ENCODE assay signal across 11 mouse cellular contexts in the genomic region with DNA sequence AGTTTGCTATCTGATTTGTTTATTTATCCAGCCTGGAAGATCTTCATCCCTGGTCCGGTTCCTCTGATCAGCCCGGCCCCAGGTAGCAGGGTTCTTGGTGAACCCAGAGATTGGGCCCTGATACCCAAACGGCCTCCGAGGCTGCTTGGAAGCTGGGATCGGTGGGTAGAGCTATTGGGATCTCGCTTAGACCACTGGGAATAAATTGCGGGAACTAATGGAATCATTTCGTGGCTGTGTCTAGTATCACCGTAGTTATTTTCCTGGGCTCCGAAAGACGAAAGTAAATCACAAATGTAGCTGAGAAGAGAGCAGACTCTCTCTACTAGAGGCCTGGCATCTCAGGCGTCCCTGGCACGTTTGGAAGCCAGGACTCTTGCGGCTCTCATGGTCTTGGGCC. TPM values are rescaled to one million over a fixed set of nuclear protein-coding genes. Genes with fewer than 3 reads are reported as not detected.
DNase-seq lines count a peak whose midpoint lies in the region; ATAC-seq and TF ChIP-seq lines count a peak whose summit lies in the region.
"Had no signal": no experiment of that assay in that cellular context is flagged by ENCODE, and none has a peak within 500 bp of the region (broad histone marks: within the 10 kb centered on the region; RNA-seq: fewer than 3 reads in every experiment).

No protein-coding gene starts in this region.

- intact Hi-C loops in left cerebral cortex, postnatal 4 days (cut with DNase I) = no loop called here

- 16% methylated on average over 14 of the region's 14 CpGs for WGBS in lung, embryonic 14.5 days
- 3% methylated on average over 14 of the region's 14 CpGs for WGBS in hindbrain, embryonic 14.5 days
- 25% methylated on average over 14 of the region's 14 CpGs for WGBS in kidney, postnatal 0 days
- 10% methylated on average over 14 of the region's 14 CpGs for WGBS in stomach, embryonic 14.5 days
- WGBS in forebrain, embryonic 10.5 days = 6% methylated on average over 14 of the region's 14 CpGs

- H3K4me1 ChIP-seq in lung, embryonic 14.5 days (ENCODE audit: insufficient read depth) = peaks cover 3% of the 10 kb centered on the region; the same call in 1 of the 2 replicates
- no peaks in the 10 kb centered on the region for H3K4me1 ChIP-seq in hindbrain, embryonic 14.5 days (replicated peaks; ENCODE audit: control insufficient read depth, insufficient read depth, low read length)
- peaks cover 39% of the 10 kb centered on the region for H3K4me1 ChIP-seq in kidney, postnatal 0 days (replicated peaks; ENCODE audit: insufficient read depth, low read length)
- H3K4me1 ChIP-seq in stomach, embryonic 14.5 days (ENCODE audit: control insufficient read depth, insufficient read depth, low read length) = peaks cover 3% of the 10 kb centered on the region; the same call in 1 of the 2 replicates
- peaks cover 24% of the 10 kb centered on the region for H3K4me1 ChIP-seq in forebrain, embryonic 10.5 days

- no peaks in the 10 kb centered on the region for H3K9me3 ChIP-seq in lung, embryonic 14.5 days (ENCODE audit: low read depth, low read length)
- H3K9me3 ChIP-seq in hindbrain, embryonic 14.5 days (ENCODE audit: control insufficient read depth, low read length) = no peaks in the 10 kb centered on the region
- no peaks in the 10 kb centered on the region for H3K9me3 ChIP-seq in kidney, postnatal 0 days (replicated peaks; ENCODE audit: low read length)
- no peaks in the 10 kb centered on the region for H3K9me3 ChIP-seq in stomach, embryonic 14.5 days (ENCODE audit: control insufficient read depth, low read depth, low read length)
- no peaks in the 10 kb centered on the region for H3K9me3 ChIP-seq in forebrain, embryonic 10.5 days

- DNase-seq in lung, embryonic 14.5 days = no peak
- no peak for DNase-seq in lung, postnatal 4 days
- DNase-seq in hindbrain, embryonic 14.5 days (ENCODE audit: low spot score) = no peak
- DNase-seq in kidney, postnatal 0 days (ENCODE audit: low spot score) = no peak
- no peak for DNase-seq in forebrain, embryonic 10.5 days (ENCODE audit: extremely low spot score, low spot score)
- no peak for DNase-seq in left cerebral cortex, postnatal 4 days
- DNase-seq: right cerebral cortex, adult 18-20 months had no signal

- TF ChIP-seq CTCF in lung, embryonic 14.5 days (IDR thresholded peaks at IDR 0.05; ENCODE audit: low read depth) = no peak
- TF ChIP-seq CTCF in kidney, postnatal 0 days (IDR thresholded peaks at IDR 0.05; ENCODE audit: low read depth) = no peak

- H3K4me3 ChIP-seq in lung, embryonic 14.5 days (ENCODE audit: low read depth, low read length) = peak overlapping the region; percentile 90
- H3K4me3 ChIP-seq in hindbrain, embryonic 14.5 days (replicated peaks; ENCODE audit: low read length) = peak overlapping the region; percentile 50
- H3K4me3 ChIP-seq in kidney, postnatal 0 days (replicated peaks; ENCODE audit: low read depth, low read length) = peak overlapping the region; percentile 13; the same call in 1 of the 2 replicates
- peak overlapping the region; percentile 90 for H3K4me3 ChIP-seq in stomach, embryonic 14.5 days (ENCODE audit: low read depth, low read length)
- no peak overlapping the region for H3K4me3 ChIP-seq in forebrain, embryonic 10.5 days

- peak overlapping the region; percentile 87 for H3K4me2 ChIP-seq in lung, embryonic 14.5 days
- peak overlapping the region; percentile 81 for H3K4me2 ChIP-seq in hindbrain, embryonic 14.5 days (replicated peaks)
- peak overlapping the region; percentile 89 for H3K4me2 ChIP-seq in kidney, postnatal 0 days (ENCODE audit: low read length)
- peak overlapping the region; percentile 78 for H3K4me2 ChIP-seq in stomach, embryonic 14.5 days (replicated peaks; ENCODE audit: low read depth, low read length)

- no peak for ATAC-seq in lung, embryonic 14.5 days (ENCODE audit: insufficient read depth)
- no peak for ATAC-seq in hindbrain, embryonic 14.5 days (ENCODE audit: low FRiP score)
- no peak for ATAC-seq in kidney, postnatal 0 days (replicated peaks; ENCODE audit: low FRiP score, low read depth)
- ATAC-seq in stomach, embryonic 14.5 days (ENCODE audit: insufficient number of reproducible peaks, insufficient read depth, low FRiP score, low read depth) = no peak

- H3K27ac ChIP-seq in lung, embryonic 14.5 days (ENCODE audit: low read depth) = peak overlapping the region; percentile 83
- peak overlapping the region; percentile 85 for H3K27ac ChIP-seq in hindbrain, embryonic 14.5 days
- H3K27ac ChIP-seq in kidney, postnatal 0 days = peak overlapping the region; percentile 74
- peak overlapping the region; percentile 81 for H3K27ac ChIP-seq in stomach, embryonic 14.5 days (ENCODE audit: low read length)
- H3K27ac ChIP-seq in forebrain, embryonic 10.5 days = no peak overlapping the region

- H3K27me3 ChIP-seq in lung, embryonic 14.5 days (ENCODE audit: insufficient read depth, low read length) = peaks cover 83% of the 10 kb centered on the region
- peaks cover 90% of the 10 kb centered on the region for H3K27me3 ChIP-seq in hindbrain, embryonic 14.5 days (ENCODE audit: control insufficient read depth, insufficient read depth, low read length)
- H3K27me3 ChIP-seq in kidney, postnatal 0 days (ENCODE audit: insufficient read depth, low read length) = no peaks in the 10 kb centered on the region
- 0 out of 2 replicates have a peak, but pooled peaks cover 6% of the 10 kb centered on the region for H3K27me3 ChIP-seq in stomach, embryonic 14.5 days (ENCODE audit: control insufficient read depth, insufficient read depth, low read length)
- peaks cover 100% of the 10 kb centered on the region for H3K27me3 ChIP-seq in forebrain, embryonic 10.5 days (ENCODE audit: poor library complexity, severe bottlenecking)

- peaks cover 24% of the 10 kb centered on the region for H3K36me3 ChIP-seq in lung, embryonic 14.5 days (ENCODE audit: insufficient read depth)
- no peaks in the 10 kb centered on the region for H3K36me3 ChIP-seq in hindbrain, embryonic 14.5 days (replicated peaks; ENCODE audit: control insufficient read depth, insufficient read depth)
- 0 out of 2 replicates have a peak, but pooled peaks cover 7% of the 10 kb centered on the region for H3K36me3 ChIP-seq in kidney, postnatal 0 days (ENCODE audit: insufficient read depth, low read length)
- peaks cover 5% of the 10 kb centered on the region; the same call in 1 of the 2 replicates for H3K36me3 ChIP-seq in stomach, embryonic 14.5 days (ENCODE audit: control insufficient read depth, insufficient read depth, low read length)
- no peaks in the 10 kb centered on the region for H3K36me3 ChIP-seq in forebrain, embryonic 10.5 days (replicated peaks)

- peak overlapping the region; percentile 100 for H3K9ac ChIP-seq in lung, embryonic 14.5 days
- H3K9ac ChIP-seq in hindbrain, embryonic 14.5 days = peak overlapping the region; percentile 58
- peak overlapping the region; percentile 33 for H3K9ac ChIP-seq in kidney, postnatal 0 days (ENCODE audit: low read depth, low read length)
- H3K9ac ChIP-seq in stomach, embryonic 14.5 days (replicated peaks; ENCODE audit: low read depth, low read length) = peak overlapping the region; percentile 52
- H3K9ac ChIP-seq: liver, postnatal 0 days had no signal

RNA-seq across cellular contexts. Expression of gene Hoxa5, which starts 0.8 kb away (rescaled TPM):
- polyA plus RNA-seq in lung, embryonic 14.5 days (2014; fragmentation: Nextera tagmentation; extraction: Ambion mirVana) = 58.3 and 58.5 TPM in 2 replicates
- 175 and 180 TPM in 2 replicates for polyA plus RNA-seq in hindbrain, embryonic 14.5 days (2014; fragmentation: Nextera tagmentation; extraction: Ambion mirVana)
- 9.7 and 10.4 TPM in 2 replicates for polyA plus RNA-seq in kidney, postnatal 0 days (2015; fragmentation: Nextera tagmentation; extraction: Ambion mirVana)
- polyA plus RNA-seq in stomach, embryonic 14.5 days (2014; fragmentation: Nextera tagmentation; extraction: Ambion mirVana) = 24.4 and 27.1 TPM in 2 replicates
- not detected in 2 replicates for polyA plus RNA-seq in forebrain, embryonic 10.5 days (2016; fragmentation: Nextera tagmentation; extraction: Ambion mirVana)
- total RNA-seq in left cerebral cortex, postnatal 4 days (2021) = not detected
- polyA plus RNA-seq: forebrain, embryonic 11.5 days had no signal

RNA-seq across cellular contexts. Expression of gene Hoxa6, which starts 3.3 kb away (rescaled TPM):
- polyA plus RNA-seq in lung, embryonic 14.5 days (2014; fragmentation: Nextera tagmentation; extraction: Ambion mirVana) = 4.0 and 5.1 TPM in 2 replicates
- polyA plus RNA-seq in hindbrain, embryonic 14.5 days (2014; fragmentation: Nextera tagmentation; extraction: Ambion mirVana) = 25.4 and 29.8 TPM in 2 replicates
- 2.8 and 3.0 TPM in 2 replicates for polyA plus RNA-seq in kidney, postnatal 0 days (2015; fragmentation: Nextera tagmentation; extraction: Ambion mirVana)
- 3.4 TPM in 2 replicates for polyA plus RNA-seq in stomach, embryonic 14.5 days (2014; fragmentation: Nextera tagmentation; extraction: Ambion mirVana)
- polyA plus RNA-seq in forebrain, embryonic 10.5 days (2016; fragmentation: Nextera tagmentation; extraction: Ambion mirVana) = not detected in 2 replicates
- not detected for total RNA-seq in left cerebral cortex, postnatal 4 days (2021)
- total RNA-seq: common myeloid progenitor, adult 5-6 weeks had no signal
- polyA plus RNA-seq: forebrain, embryonic 11.5 days; liver, postnatal 0 days had no signal

RNA-seq across cellular contexts. Expression of gene Hoxa3, which starts 7.9 kb away (rescaled TPM):
- polyA plus RNA-seq in lung, embryonic 14.5 days (2014; fragmentation: Nextera tagmentation; extraction: Ambion mirVana) = 10.3 and 11.3 TPM in 2 replicates
- polyA plus RNA-seq in hindbrain, embryonic 14.5 days (2014; fragmentation: Nextera tagmentation; extraction: Ambion mirVana) = 21.7 and 24.9 TPM in 2 replicates
- polyA plus RNA-seq in kidney, postnatal 0 days (2015; fragmentation: Nextera tagmentation; extraction: Ambion mirVana) = 4.8 and 6.0 TPM in 2 replicates
- polyA plus RNA-seq in stomach, embryonic 14.5 days (2014; fragmentation: Nextera tagmentation; extraction: Ambion mirVana) = 15.5 and 16.0 TPM in 2 replicates
- polyA plus RNA-seq in forebrain, embryonic 10.5 days (2016; fragmentation: Nextera tagmentation; extraction: Ambion mirVana) = not detected in 2 replicates
- not detected for total RNA-seq in left cerebral cortex, postnatal 4 days (2021)
- polyA plus RNA-seq: forebrain, embryonic 11.5 days had no signal

RNA-seq across cellular contexts. Expression of gene Gm28308, which starts 7.9 kb away (rescaled TPM):
- polyA plus RNA-seq in lung, embryonic 14.5 days (2014; fragmentation: Nextera tagmentation; extraction: Ambion mirVana) = not detected in 2 replicates
- not detected in 2 replicates for polyA plus RNA-seq in hindbrain, embryonic 14.5 days (2014; fragmentation: Nextera tagmentation; extraction: Ambion mirVana)
- polyA plus RNA-seq in kidney, postnatal 0 days (2015; fragmentation: Nextera tagmentation; extraction: Ambion mirVana) = 0.66 and 2.1 TPM in 2 replicates
- polyA plus RNA-seq in stomach, embryonic 14.5 days (2014; fragmentation: Nextera tagmentation; extraction: Ambion mirVana) = not detected in 2 replicates
- polyA plus RNA-seq in forebrain, embryonic 10.5 days (2016; fragmentation: Nextera tagmentation; extraction: Ambion mirVana) = not detected in 2 replicates
- total RNA-seq in left cerebral cortex, postnatal 4 days (2021) = not detected
- total RNA-seq: common myeloid progenitor, adult 5-6 weeks had no signal
- polyA plus RNA-seq: forebrain, embryonic 11.5 days; liver, postnatal 0 days had no signal

RNA-seq across cellular contexts. Expression of gene Hoxa4, which starts 13.7 kb away (rescaled TPM):
- polyA plus RNA-seq in lung, embryonic 14.5 days (2014; fragmentation: Nextera tagmentation; extraction: Ambion mirVana) = 7.0 and 7.7 TPM in 2 replicates
- polyA plus RNA-seq in hindbrain, embryonic 14.5 days (2014; fragmentation: Nextera tagmentation; extraction: Ambion mirVana) = 19.7 and 22.5 TPM in 2 replicates
- 1.6 and 2.2 TPM in 2 replicates for polyA plus RNA-seq in kidney, postnatal 0 days (2015; fragmentation: Nextera tagmentation; extraction: Ambion mirVana)
- 6.7 and 6.8 TPM in 2 replicates for polyA plus RNA-seq in stomach, embryonic 14.5 days (2014; fragmentation: Nextera tagmentation; extraction: Ambion mirVana)
- not detected in 2 replicates for polyA plus RNA-seq in forebrain, embryonic 10.5 days (2016; fragmentation: Nextera tagmentation; extraction: Ambion mirVana)
- total RNA-seq in left cerebral cortex, postnatal 4 days (2021) = not detected
- polyA plus RNA-seq: forebrain, embryonic 11.5 days had no signal

Comparison
In these comparisons a context has a peak if more than half of its experiments do, and no peak if none do; other contexts are left out.
1. H3K9ac ChIP-seq: peak in every context shown above with its lines; median percentile 100 in lung, embryonic 14.5 days; 58 in hindbrain, embryonic 14.5 days; 52 in stomach, embryonic 14.5 days; 33 in kidney, postnatal 0 days.
2. RNA of gene Hoxa5, which starts 0.8 kb away (polyA plus RNA-seq): 175 to 180 TPM in hindbrain, embryonic 14.5 days, 58.3 to 58.5 TPM in lung, embryonic 14.5 days, 24.4 to 27.1 TPM in stomach, embryonic 14.5 days and 9.7 to 10.4 TPM in kidney, postnatal 0 days; not detected in forebrain, embryonic 10.5 days; every median in the first group is over 10 times any median in the second.
3. Peak in every context shown above with its lines, with median percentiles within 50 percentile points of each other: H3K4me2 ChIP-seq.